Mouse (Mus musculus) v-Abl transformed pro-B cells (cell line): ENCODE results near the gene Ssbp3.

ENCODE experiments used
- in situ Hi-C, 2 experiments: fragments of 400-800 bp; cut with MboI; formaldehyde crosslinking; loops; one replicate each; pipeline ENCODE4 v1.15.1; 2025; ENCODE audit not compliant: unreplicated experiment in 2 of 2

Gene Ssbp3

GRCm38 (mm10) chr4:107026451-107026850, 116.0 kb downstream of the Ssbp3 start:
- in situ Hi-C loops: no loop called here

GRCm38 (mm10) chr4:107035689-107036088, 125.2 kb downstream of the Ssbp3 start:
- in situ Hi-C loops: no loop called here

- in situ Hi-C loops: no loop called here
These were observed 126.5 kb downstream of the Ssbp3 start for GRCm38 (mm10) chr4:107036985-107037384.

- in situ Hi-C loops: no loop called here
These were observed 127.8 kb downstream of the Ssbp3 start for GRCm38 (mm10) chr4:107038303-107038702.

- in situ Hi-C loops: no loop called here
These were observed 128.8 kb downstream of the Ssbp3 start for GRCm38 (mm10) chr4:107039270-107039669.

GRCm38 (mm10) chr4:107042304-107042703, 131.8 kb downstream of the Ssbp3 start:
- in situ Hi-C loops: no loop called here

- in situ Hi-C loops: no loop called here
These were observed 134.7 kb downstream of the Ssbp3 start for GRCm38 (mm10) chr4:107045188-107045587.

GRCm38 (mm10) chr4:107047806-107048205, 137.3 kb downstream of the Ssbp3 start:
- in situ Hi-C loops: no loop called here

- in situ Hi-C loops: no loop called here
These were observed 138.2 kb downstream of the Ssbp3 start for GRCm38 (mm10) chr4:107048568-107049162.

- in situ Hi-C loops: no loop called here
These were observed 141.4 kb downstream of the Ssbp3 start for GRCm38 (mm10) chr4:107051889-107052288.

GRCm38 (mm10) chr4:107052962-107053553, 142.6 kb downstream of the Ssbp3 start:
- in situ Hi-C loops: no loop called here

GRCm38 (mm10) chr4:107056088-107056487, 145.6 kb downstream of the Ssbp3 start:
- in situ Hi-C loops: no loop called here

- in situ Hi-C loops: no loop called here
These were observed 147.8 kb downstream of the Ssbp3 start for GRCm38 (mm10) chr4:107058346-107058745.

- in situ Hi-C loops: no loop called here
These were observed 148.3 kb downstream of the Ssbp3 start for GRCm38 (mm10) chr4:107058781-107059180.

GRCm38 (mm10) chr4:107061560-107061959, 151.1 kb downstream of the Ssbp3 start:
- in situ Hi-C loops: no loop called here

- in situ Hi-C loops: no loop called here
These were observed 152.7 kb downstream of the Ssbp3 start for GRCm38 (mm10) chr4:107063214-107063613.

GRCm38 (mm10) chr4:107064394-107065098, 154.0 kb downstream of the Ssbp3 start:
- in situ Hi-C loops: no loop called here

GRCm38 (mm10) chr4:107066252-107067124, 156.0 kb downstream of the Ssbp3 start, which contains the start of the genes Mrpl37 and Cyb5rl:
TSS of gene Mrpl37 (minus strand) at chr4:107066868.
TSS of gene Cyb5rl (plus strand) at chr4:107066988.
- in situ Hi-C loops: no loop called here

GRCm38 (mm10) chr4:107067151-107067840, 156.8 kb downstream of the Ssbp3 start:
- in situ Hi-C loops: no loop called here

GRCm38 (mm10) chr4:107072343-107072742, 161.8 kb downstream of the Ssbp3 start:
- in situ Hi-C loops: no loop called here
